Mouse (Mus musculus) CH12.LX (cell line): ENCODE results near the gene Atp1a1. TPM values are rescaled to one million over a fixed set of nuclear protein-coding genes. Genes with fewer than 3 reads are reported as not detected.
A peak's percentile ranks its signal among the peaks of the same experiment; 100 is the strongest.

Experiments used
- DNase-seq: peaks from one replicate; pipeline ENCODE4 v3.0.0-alpha.2; 2013; ENCODE audit errors: extremely low read depth
- H3K27ac ChIP-seq: 2 replicates; pipeline ENCODE4 v1.5.1; 2012; ENCODE audit warnings: low read depth, mild to moderate bottlenecking, control low read depth, moderate library complexity; ENCODE audit not compliant: insufficient read depth
- H3K27me3 ChIP-seq: replicated peaks from 2 replicates; pipeline ENCODE3; 2012; ENCODE audit warnings: inconsistent platforms
- H3K36me3 ChIP-seq, 2 experiments: replicated peaks in 1 of 2; 2 replicates each; pipeline versions ENCODE3 to v1.6.1; 2012; ENCODE audit warnings: inconsistent platforms in 1 of 2, low read length in 1 of 2, mild to moderate bottlenecking in 1 of 2, mixed read lengths in 1 of 2, moderate library complexity in 1 of 2; ENCODE audit not compliant: control insufficient read depth in 1 of 2, insufficient read depth in 1 of 2
- H3K4me1 ChIP-seq, 2 experiments: 2 replicates each; pipeline ENCODE4 v1.6.1; 2012; ENCODE audit warnings: inconsistent platforms in 1 of 2, moderate library complexity in 1 of 2; ENCODE audit not compliant: insufficient read depth in 2 of 2, control insufficient read depth in 1 of 2
- H3K4me2 ChIP-seq: 2 replicates; pipeline ENCODE4 v1.6.1; 2012; ENCODE audit warnings: low read depth, mild to moderate bottlenecking, control low read depth; ENCODE audit not compliant: poor library complexity, insufficient read depth, severe bottlenecking
- H3K4me3 ChIP-seq, 3 experiments: fragments of 150-350 bp in 1 of 3; sonication (generic) in 1 of 3; replicated peaks in 1 of 3; 2 replicates each; pipeline versions ENCODE3 to v1.5.1; 2011 to 2012; ENCODE audit warnings: low read depth in 2 of 3, low read length in 2 of 3, mild to moderate bottlenecking in 2 of 3, moderate library complexity in 2 of 3, control low read depth in 1 of 3, improper control_type of control experiment in 1 of 3, inconsistent platforms in 1 of 3, mixed read lengths in 1 of 3; ENCODE audit not compliant: poor library complexity in 1 of 3
- H3K79me2 ChIP-seq: replicated peaks from 2 replicates; pipeline ENCODE4 v1.6.1; 2012; ENCODE audit warnings: mild to moderate bottlenecking, moderate library complexity; ENCODE audit not compliant: control insufficient read depth, poor library complexity, insufficient read depth, severe bottlenecking; ENCODE audit errors: extremely low read depth
- H3K9ac ChIP-seq: 2 replicates; pipeline ENCODE4 v1.6.1; 2012; ENCODE audit warnings: low read depth, mild to moderate bottlenecking, control low read depth, moderate library complexity; ENCODE audit not compliant: insufficient read depth
- H3K9me3 ChIP-seq: replicated peaks from 2 replicates; pipeline ENCODE3; 2012; ENCODE audit warnings: low read length, inconsistent platforms, mixed read lengths
- BHLHE40 ChIP-seq: IDR thresholded peaks from 2 replicates; pipeline ENCODE4 v1.6.1; 2011; ENCODE audit warnings: mild to moderate bottlenecking, low read depth, low read length, improper control_type of control experiment
- EP300 ChIP-seq: IDR thresholded peaks from 2 replicates; pipeline ENCODE4 v1.6.1; 2011; ENCODE audit warnings: low read length, improper control_type of control experiment
- IRF4 ChIP-seq: IDR thresholded peaks from 2 replicates; pipeline ENCODE4 v1.6.1; 2014; ENCODE audit warnings: low read depth, mild to moderate bottlenecking, inconsistent platforms, low read length, improper control_type of control experiment
- JUN ChIP-seq: IDR thresholded peaks from 2 replicates; pipeline ENCODE4 v1.6.1; 2011; ENCODE audit warnings: low read depth, mild to moderate bottlenecking, low read length, improper control_type of control experiment, moderate library complexity; ENCODE audit not compliant: insufficient read depth
- JUND ChIP-seq: conservative IDR thresholded peaks from 2 replicates; pipeline ENCODE4 v1.6.1; 2011; ENCODE audit warnings: low read depth, low read length, improper control_type of control experiment
- MAFK ChIP-seq: IDR thresholded peaks from 2 replicates; pipeline ENCODE4 v1.6.1; 2011; ENCODE audit warnings: low read length, improper control_type of control experiment; ENCODE audit not compliant: insufficient replicate concordance
- MAZ ChIP-seq: IDR thresholded peaks from 2 replicates; pipeline ENCODE4 v1.6.1; 2012; ENCODE audit warnings: low read depth, mild to moderate bottlenecking, inconsistent platforms, low read length, improper control_type of control experiment, moderate library complexity
- MEF2A ChIP-seq: IDR thresholded peaks from 2 replicates; pipeline ENCODE4 v1.6.1; 2014; ENCODE audit warnings: low read depth, mild to moderate bottlenecking, inconsistent platforms, low read length, improper control_type of control experiment, borderline replicate concordance
- NRF1 ChIP-seq: IDR thresholded peaks from 2 replicates; pipeline ENCODE4 v1.6.1; 2014; ENCODE audit warnings: low read depth, mild to moderate bottlenecking, inconsistent platforms, low read length, improper control_type of control experiment, moderate library complexity
- PAX5 ChIP-seq: IDR thresholded peaks from 2 replicates; pipeline ENCODE4 v1.6.1; 2012; ENCODE audit warnings: low read length, inconsistent platforms, mixed read lengths
- POLR2A ChIP-seq: IDR thresholded peaks from 2 replicates; pipeline ENCODE4 v1.6.1; 2011; ENCODE audit warnings: low read depth, mild to moderate bottlenecking, improper control_type of control experiment, low read length
- ZC3H11A ChIP-seq: IDR thresholded peaks from 2 replicates; pipeline ENCODE4 v1.6.1; 2012; ENCODE audit warnings: low read depth, mild to moderate bottlenecking, inconsistent platforms, low read length, improper control_type of control experiment
- ZNF384 ChIP-seq: IDR thresholded peaks from 2 replicates; pipeline ENCODE4 v1.6.1; 2012; ENCODE audit warnings: low read depth, low read length, improper control_type of control experiment, inconsistent platforms
- dilution Hi-C: fragments of 300-500 bp; cut with MboI; formaldehyde crosslinking; loops from 2 replicates; pipeline ENCODE4 v1.14.3; 2020; ENCODE audit warnings: low sequenced_read_pairs; ENCODE audit not compliant: extremely low pct_unique_long_range_greater_than_20kb, extremely low pct_ligation_motif_present
- in situ Hi-C: fragments of 300-500 bp; cut with MboI; formaldehyde crosslinking; loops from 3 replicates; pipeline ENCODE4 v1.14.3; 2019; ENCODE audit warnings: low sequenced_read_pairs, low pct_ligation_motif_present, low pct_unique_long_range_greater_than_20kb, mixed read lengths
- polyA plus RNA-seq: library from polyadenylated mRNA; unstranded; fragments of >175 nt; gene quantifications from 2 replicates; pipeline ENCODE4 v1.2.1, GENCODE M21; 2012; ENCODE audit warnings: low read depth; ENCODE audit not compliant: insufficient read length
- total RNA-seq, 2 experiments: library from RNA; depleted of rRNA; stranded (reverse); fragments of 300-350 nt in 1 of 2; fragments of >200 nt in 1 of 2; gene quantifications; 2 replicates each; pipeline ENCODE4 v1.2.3; 2012 to 2014

Gene Atp1a1
- total and polyA plus RNA-seq, 3 experiments = 215 to 337 (median 219) TPM

- peaks cover 20 to 32% of the 10 kb centered on the region in 2 experiments for H3K36me3 ChIP-seq
- no peaks in the 10 kb centered on the region for H3K27me3 ChIP-seq
- H3K9ac ChIP-seq = no peak overlapping the region
- H3K4me3 ChIP-seq = no peak overlapping the region
- H3K79me2 ChIP-seq = peaks cover 72% of the 10 kb centered on the region
- H3K9me3 ChIP-seq = no peaks in the 10 kb centered on the region
- peak overlapping the region; percentile 3; the same call in 1 of the 2 replicates for H3K27ac ChIP-seq
- in situ Hi-C loops = loop anchor here (10.0 kb wide), 1 partner anchor 206 kb away; no protein-coding TSS in a partner anchor
- DNase-seq = no peak
- TF ChIP-seq PAX5 (no peak), MEF2A (no peak), JUND (no peak), NRF1 (no peak), MAFK (no peak)
- TF ChIP-seq, all 38 proteins: peak for 0
- peaks cover 29 to 91% of the 10 kb centered on the region in 2 experiments for H3K4me1 ChIP-seq
- dilution Hi-C loops = no loop called here
- 0 out of 2 replicates have a peak overlapping the region, but pooled peaks have one; percentile 8 for H3K4me2 ChIP-seq
Observed at GRCm38 (mm10) chr3:101598231-101598905, 6.1 kb downstream of the Atp1a1 start.

- dilution Hi-C loops (no loop called here), in situ Hi-C loops (loop anchor here (10.0 kb wide), 1 partner anchor 207 kb away; no protein-coding TSS in a partner anchor)
- H3K9ac ChIP-seq = no peak overlapping the region
- H3K9me3 ChIP-seq = no peaks in the 10 kb centered on the region
- peaks cover 24 to 40% of the 10 kb centered on the region in 2 experiments for H3K36me3 ChIP-seq
- H3K4me2 ChIP-seq = no peak overlapping the region
- no peaks in the 10 kb centered on the region for H3K27me3 ChIP-seq
- DNase-seq = no peak
- H3K4me3 ChIP-seq = no peak overlapping the region
- H3K4me1 ChIP-seq = peaks cover 31 to 97% of the 10 kb centered on the region in 2 experiments
- peaks cover 64% of the 10 kb centered on the region for H3K79me2 ChIP-seq
- no peak overlapping the region for H3K27ac ChIP-seq
- peak; percentile 51; the same call in 1 of the 2 replicates for TF ChIP-seq EP300
- no peak for TF ChIP-seq ZC3H11A
Observed at GRCm38 (mm10) chr3:101597317-101598096, 7.0 kb downstream of the Atp1a1 start.

- in situ Hi-C loops = loop anchor here (10.0 kb wide), 1 partner anchor 208 kb away; no protein-coding TSS in a partner anchor
- dilution Hi-C loops = no loop called here
- Histone ChIP-seq H3K9me3 (no peaks in the 10 kb centered on the region), H3K9ac (no peak overlapping the region), H3K4me3 (no peak overlapping the region), H3K36me3 (peaks cover 30 to 48% of the 10 kb centered on the region in 2 experiments), H3K4me1 (peaks cover 33 to 97% of the 10 kb centered on the region in 2 experiments), H3K79me2 (peaks cover 56% of the 10 kb centered on the region), H3K27me3 (no peaks in the 10 kb centered on the region), H3K27ac (no peak overlapping the region), H3K4me2 (no peak overlapping the region)
- no peak for TF ChIP-seq POLR2A
- no peak for TF ChIP-seq JUND
- no peak for TF ChIP-seq ZNF384
- TF ChIP-seq IRF4 = no peak
- no peak for TF ChIP-seq JUN
- TF ChIP-seq MAZ = no peak
- no peak for TF ChIP-seq BHLHE40
- no peak for TF ChIP-seq MAFK
- TF ChIP-seq ZC3H11A = no peak
- no peak for DNase-seq
Observed at GRCm38 (mm10) chr3:101596686-101597085, 7.8 kb downstream of the Atp1a1 start.
